Mouse (Mus musculus) kidney, embryonic 16.5 days (tissue): Measurements from ENCODE around the gene Zfand2a. TPM values are rescaled to one million over a fixed set of nuclear protein-coding genes. Genes with fewer than 3 reads are reported as not detected.

ENCODE experiments used
- ATAC-seq: fragments of 200-750 bp; cut with Nextera tagmentation; 2 replicates; pipeline ENCODE4 v1.8.0; 2017; ENCODE audit warnings: moderate TSS enrichment; ENCODE audit not compliant: low FRiP score, low TSS enrichment
- H3K27ac ChIP-seq: fragments of 300-500 bp; sonication (generic); 2 replicates; pipeline ENCODE4 v1.5.1; 2014; ENCODE audit warnings: low read length
- H3K27me3 ChIP-seq: fragments of 300-500 bp; sonication (generic); 2 replicates; pipeline ENCODE4 v1.6.1; 2014; ENCODE audit warnings: low read length, control low read depth, mixed read lengths; ENCODE audit not compliant: insufficient read depth
- H3K36me3 ChIP-seq: fragments of 300-500 bp; sonication (generic); 2 replicates; pipeline ENCODE4 v1.6.1; 2014; ENCODE audit warnings: low read length, control low read depth, mixed read lengths; ENCODE audit not compliant: insufficient read depth
- H3K4me1 ChIP-seq: fragments of 300-500 bp; sonication (generic); 2 replicates; pipeline ENCODE4 v1.6.1; 2014; ENCODE audit warnings: low read length, control low read depth, mixed read lengths; ENCODE audit not compliant: insufficient read depth
- H3K4me2 ChIP-seq: fragments of 300-500 bp; sonication (generic); replicated peaks from 2 replicates; pipeline ENCODE4 v1.6.1; 2014; ENCODE audit warnings: low read depth, low read length
- H3K4me3 ChIP-seq: fragments of 300-500 bp; sonication (generic); 2 replicates; pipeline ENCODE4 v1.5.1; 2014; ENCODE audit warnings: mild to moderate bottlenecking, low read length
- H3K9ac ChIP-seq: fragments of 300-500 bp; sonication (generic); replicated peaks from 2 replicates; pipeline ENCODE4 v1.6.1; 2014; ENCODE audit warnings: low read length
- H3K9me3 ChIP-seq: fragments of 300-500 bp; sonication (generic); 2 replicates; pipeline ENCODE4 v1.6.1; 2016; ENCODE audit warnings: low read length, control low read depth
- WGBS: fragments of 180-500 bp; shearing (Covaris S2); extraction: QIAGEN DNeasy Blood & Tissue Kit; methylation state at CpG from one replicate; pipeline ENCODE4 v1.1.7; 2014; 5-methylcytosine and 5-hydroxymethylcytosine counted together
- polyA plus RNA-seq: library from polyadenylated mRNA; unstranded; fragments of >200 nt; fragmentation: Nextera tagmentation; extraction: Ambion mirVana; gene quantifications from 2 replicates; pipeline ENCODE4 v1.2.1, GENCODE M21; 2015

Gene Zfand2a
- polyA plus RNA-seq: 10.8 and 13.5 TPM in 2 replicates

- no peaks in the 10 kb centered on the region for H3K27me3 ChIP-seq
- peaks cover 15% of the 10 kb centered on the region for H3K9me3 ChIP-seq
- H3K27ac ChIP-seq: peak within 1 kb of the TSS; percentile 74
- H3K4me2 ChIP-seq: peak within 1 kb of the TSS; percentile 77
- peak; percentile 97 for ATAC-seq
- H3K4me1 ChIP-seq: peaks cover 12% of the 10 kb centered on the region
- peaks cover 16% of the 10 kb centered on the region for H3K36me3 ChIP-seq
- WGBS: under 1% methylated on average over 42 of the region's 42 CpGs
- H3K9ac ChIP-seq: peak within 1 kb of the TSS; percentile 88
- peak within 1 kb of the TSS; percentile 98 for H3K4me3 ChIP-seq
Measured at GRCm38 (mm10) chr5:139484185-139484814, at the start of gene Zfand2a. Zfand2a (minus strand) TSS chr5:139484549.

- H3K4me2 ChIP-seq: no peak overlapping the region
- H3K9ac ChIP-seq: no peak overlapping the region
- H3K4me1 ChIP-seq: no peaks in the 10 kb centered on the region
- WGBS: 34% methylated on average over 7 of the region's 7 CpGs
- H3K4me3 ChIP-seq: no peak overlapping the region
- 0 out of 2 replicates have a peak overlapping the region, but pooled peaks have one; percentile 7 for H3K27ac ChIP-seq
- H3K9me3 ChIP-seq: no peaks in the 10 kb centered on the region
- ATAC-seq: peak; percentile 65; the same call in 1 of the 2 replicates
- H3K27me3 ChIP-seq: peaks cover 23% of the 10 kb centered on the region; the same call in 1 of the 2 replicates
- H3K36me3 ChIP-seq: no peaks in the 10 kb centered on the region
Measured at GRCm38 (mm10) chr5:139528851-139529250, 44.5 kb upstream of the Zfand2a start.

GRCm38 (mm10) chr5:139521987-139522386 is 37.6 kb upstream of the Zfand2a start:
- no peak overlapping the region for H3K9ac ChIP-seq
- H3K9me3 ChIP-seq: no peaks in the 10 kb centered on the region
- 59% methylated on average over 10 of the region's 10 CpGs for WGBS
- no peak for ATAC-seq
- no peaks in the 10 kb centered on the region for H3K4me1 ChIP-seq
- H3K27ac ChIP-seq: no peak overlapping the region
- H3K36me3 ChIP-seq: no peaks in the 10 kb centered on the region
- H3K27me3 ChIP-seq: no peaks in the 10 kb centered on the region
- H3K4me3 ChIP-seq: no peak overlapping the region
- no peak overlapping the region for H3K4me2 ChIP-seq

- WGBS: 38% methylated on average over 14 of the region's 14 CpGs
- no peaks in the 10 kb centered on the region for H3K4me1 ChIP-seq
- no peak overlapping the region for H3K27ac ChIP-seq
- no peaks in the 10 kb centered on the region for H3K9me3 ChIP-seq
- no peak overlapping the region for H3K4me3 ChIP-seq
- ATAC-seq: no peak
- 0 out of 2 replicates have a peak, but pooled peaks cover 2% of the 10 kb centered on the region for H3K27me3 ChIP-seq
- no peaks in the 10 kb centered on the region for H3K36me3 ChIP-seq
- H3K4me2 ChIP-seq: no peak overlapping the region
- H3K9ac ChIP-seq: no peak overlapping the region
Measured at GRCm38 (mm10) chr5:139520069-139520834, 35.9 kb upstream of the Zfand2a start.

GRCm38 (mm10) chr5:139516281-139516680 is 31.9 kb upstream of the Zfand2a start:
- Histone ChIP-seq H3K27me3 (0 out of 2 replicates have a peak, but pooled peaks cover 2% of the 10 kb centered on the region), H3K4me3 (no peak overlapping the region), H3K9me3 (no peaks in the 10 kb centered on the region), H3K9ac (no peak overlapping the region), H3K27ac (no peak overlapping the region), H3K4me1 (no peaks in the 10 kb centered on the region), H3K36me3 (no peaks in the 10 kb centered on the region), H3K4me2 (no peak overlapping the region)
- WGBS: 31% methylated on average over 11 of the region's 11 CpGs
- ATAC-seq: no peak

GRCm38 (mm10) chr5:139512201-139512600 is 27.9 kb upstream of the Zfand2a start:
- Histone ChIP-seq H3K36me3 (no peaks in the 10 kb centered on the region), H3K27ac (no peak overlapping the region), H3K4me1 (no peaks in the 10 kb centered on the region), H3K27me3 (0 out of 2 replicates have a peak, but pooled peaks cover 5% of the 10 kb centered on the region), H3K9ac (no peak overlapping the region), H3K4me2 (no peak overlapping the region), H3K9me3 (no peaks in the 10 kb centered on the region), H3K4me3 (no peak overlapping the region)
- ATAC-seq: no peak
- 75% methylated on average over 4 of the region's 4 CpGs for WGBS

GRCm38 (mm10) chr5:139510682-139511366 is 26.5 kb upstream of the Zfand2a start:
- Histone ChIP-seq H3K4me3 (no peak overlapping the region), H3K27ac (no peak overlapping the region), H3K9ac (no peak overlapping the region), H3K4me1 (no peaks in the 10 kb centered on the region), H3K9me3 (no peaks in the 10 kb centered on the region), H3K4me2 (no peak overlapping the region), H3K27me3 (0 out of 2 replicates have a peak, but pooled peaks cover 4% of the 10 kb centered on the region), H3K36me3 (no peaks in the 10 kb centered on the region)
- WGBS: 12% methylated on average over 17 of the region's 17 CpGs
- ATAC-seq: peak; percentile 76; the same call in 1 of the 2 replicates

GRCm38 (mm10) chr5:139506207-139506606 is 21.9 kb upstream of the Zfand2a start:
- no peak overlapping the region for H3K9ac ChIP-seq
- no peaks in the 10 kb centered on the region for H3K9me3 ChIP-seq
- no peak overlapping the region for H3K27ac ChIP-seq
- no peak overlapping the region for H3K4me3 ChIP-seq
- no peak overlapping the region for H3K4me2 ChIP-seq
- no peaks in the 10 kb centered on the region for H3K36me3 ChIP-seq
- 16% methylated on average over 5 of the region's 5 CpGs for WGBS
- H3K27me3 ChIP-seq: 0 out of 2 replicates have a peak, but pooled peaks cover 3% of the 10 kb centered on the region
- ATAC-seq: no peak
- H3K4me1 ChIP-seq: no peaks in the 10 kb centered on the region

GRCm38 (mm10) chr5:139505073-139505606 is 20.8 kb upstream of the Zfand2a start:
- Histone ChIP-seq H3K27me3 (0 out of 2 replicates have a peak, but pooled peaks cover 3% of the 10 kb centered on the region), H3K4me3 (no peak overlapping the region), H3K36me3 (no peaks in the 10 kb centered on the region), H3K27ac (no peak overlapping the region), H3K4me2 (no peak overlapping the region), H3K9ac (no peak overlapping the region), H3K9me3 (no peaks in the 10 kb centered on the region), H3K4me1 (no peaks in the 10 kb centered on the region)
- WGBS: 4% methylated on average over 12 of the region's 14 CpGs
- peak; percentile 63; the same call in 1 of the 2 replicates for ATAC-seq
